Mouse (Mus musculus) induced T-regulatory cell, adult 2 months (primary cell): ENCODE results near the gene Ralgds.
A peak's percentile ranks its signal among the peaks of the same experiment; 100 is the strongest.

Experiments used
- DNase-seq: peaks from one replicate; pipeline ENCODE4 v3.0.0-alpha.2; 2012; ENCODE audit warnings: low read depth

The Ralgds gene

GRCm38 (mm10) chr2:28505795-28506194 lies 7.1 kb upstream of the Ralgds start, which contains the start of gene Gm10134:
Gene Gm10134 (plus strand): TSS chr2:28506095.
- DNase-seq = no peak

GRCm38 (mm10) chr2:28506291-28506690 lies 6.6 kb upstream of the Ralgds start:
- DNase-seq = no peak

GRCm38 (mm10) chr2:28511600-28511999 lies 1.3 kb upstream of the Ralgds start:
- peak; percentile 60 for DNase-seq

GRCm38 (mm10) chr2:28513431-28514370 lies 776 bp downstream of the Ralgds start:
- peak; percentile 77 for DNase-seq

GRCm38 (mm10) chr2:28514489-28514888 lies 1.6 kb downstream of the Ralgds start:
- peak; percentile 99 for DNase-seq

GRCm38 (mm10) chr2:28517206-28517909 lies 4.4 kb downstream of the Ralgds start:
- peak; percentile 98 for DNase-seq

- peak; percentile 95 for DNase-seq
Measured at GRCm38 (mm10) chr2:28518231-28518630, 5.3 kb downstream of the Ralgds start.

GRCm38 (mm10) chr2:28520581-28520980 lies 7.7 kb downstream of the Ralgds start:
- no peak for DNase-seq

GRCm38 (mm10) chr2:28521571-28522151 lies 8.7 kb downstream of the Ralgds start:
- DNase-seq = no peak

- DNase-seq = peak; percentile 36
Measured at GRCm38 (mm10) chr2:28522166-28522565, 9.2 kb downstream of the Ralgds start.

- peak; percentile 87 for DNase-seq
Measured at GRCm38 (mm10) chr2:28523643-28524117, 10.8 kb downstream of the Ralgds start.

GRCm38 (mm10) chr2:28524406-28524805 lies 11.5 kb downstream of the Ralgds start:
- DNase-seq = peak; percentile 55

- DNase-seq = peak; percentile 91
Measured at GRCm38 (mm10) chr2:28525219-28525942, 12.5 kb downstream of the Ralgds start.

- peak; percentile 90 for DNase-seq
Measured at GRCm38 (mm10) chr2:28525943-28526876, 13.3 kb downstream of the Ralgds start.

- no peak for DNase-seq
Measured at GRCm38 (mm10) chr2:28527436-28528353, 14.8 kb downstream of the Ralgds start.

- no peak for DNase-seq
Measured at GRCm38 (mm10) chr2:28528354-28528730, 15.4 kb downstream of the Ralgds start.

GRCm38 (mm10) chr2:28529856-28530255 lies 16.9 kb downstream of the Ralgds start:
- DNase-seq = no peak

- no peak for DNase-seq
Measured at GRCm38 (mm10) chr2:28530311-28530710, 17.4 kb downstream of the Ralgds start.
